Mouse (Mus musculus): ENCODE data around the gene Igsf9b. TPM values are rescaled to one million over a fixed set of nuclear protein-coding genes. Genes with fewer than 3 reads are reported as not detected.

Gene Igsf9b
- polyA plus RNA-seq, 1 experiment from 2014 or later: 1.9 TPM

- no peaks in the 10 kb centered on the region for H3K36me3 ChIP-seq (ENCODE audit: control insufficient read depth, insufficient read depth, low read length)
- WGBS: 43% methylated on average over 5 of the region's 5 CpGs
- H3K4me2 ChIP-seq (replicated peaks; ENCODE audit: low read depth, low read length): no peak overlapping the region
- H3K4me1 ChIP-seq (ENCODE audit: control insufficient read depth, insufficient read depth, low read length): 0 out of 2 replicates have a peak, but pooled peaks cover 7% of the 10 kb centered on the region
- no peak overlapping the region for H3K27ac ChIP-seq (ENCODE audit: low read depth, low read length)
- no peaks in the 10 kb centered on the region for H3K9me3 ChIP-seq (ENCODE audit: control insufficient read depth, low read length)
- no peak overlapping the region for H3K9ac ChIP-seq (ENCODE audit: low read depth, low read length)
- peaks cover 24% of the 10 kb centered on the region for H3K27me3 ChIP-seq (ENCODE audit: control insufficient read depth, insufficient read depth, low read length)
- H3K4me3 ChIP-seq (ENCODE audit: low read length): no peak overlapping the region
- no peak for ATAC-seq (ENCODE audit: low FRiP score, low TSS enrichment)
These were observed 2.5 kb downstream of the Igsf9b start for GRCm38 (mm10) chr9:27301486-27301885.

GRCm38 (mm10) chr9:27302291-27302690 lies 3.3 kb downstream of the Igsf9b start:
- no peak for ATAC-seq (ENCODE audit: low FRiP score, low TSS enrichment)
- H3K36me3 ChIP-seq (ENCODE audit: control insufficient read depth, insufficient read depth, low read length): no peaks in the 10 kb centered on the region
- H3K4me1 ChIP-seq (ENCODE audit: control insufficient read depth, insufficient read depth, low read length): 0 out of 2 replicates have a peak, but pooled peaks cover 7% of the 10 kb centered on the region
- no peak overlapping the region for H3K9ac ChIP-seq (ENCODE audit: low read depth, low read length)
- peaks cover 24% of the 10 kb centered on the region for H3K27me3 ChIP-seq (ENCODE audit: control insufficient read depth, insufficient read depth, low read length)
- 50% methylated on average over 5 of the region's 5 CpGs for WGBS
- no peak overlapping the region for H3K4me2 ChIP-seq (replicated peaks; ENCODE audit: low read depth, low read length)
- H3K27ac ChIP-seq (ENCODE audit: low read depth, low read length): no peak overlapping the region
- no peak overlapping the region for H3K4me3 ChIP-seq (ENCODE audit: low read length)
- H3K9me3 ChIP-seq (ENCODE audit: control insufficient read depth, low read length): no peaks in the 10 kb centered on the region

GRCm38 (mm10) chr9:27303571-27304484 lies 4.8 kb downstream of the Igsf9b start:
- H3K27ac ChIP-seq (ENCODE audit: low read depth, low read length): no peak overlapping the region
- H3K9me3 ChIP-seq (ENCODE audit: control insufficient read depth, low read length): no peaks in the 10 kb centered on the region
- peaks cover 24% of the 10 kb centered on the region for H3K27me3 ChIP-seq (ENCODE audit: control insufficient read depth, insufficient read depth, low read length)
- no peak overlapping the region for H3K9ac ChIP-seq (ENCODE audit: low read depth, low read length)
- H3K36me3 ChIP-seq (ENCODE audit: control insufficient read depth, insufficient read depth, low read length): no peaks in the 10 kb centered on the region
- H3K4me2 ChIP-seq (replicated peaks; ENCODE audit: low read depth, low read length): no peak overlapping the region
- 56% methylated on average over 17 of the region's 17 CpGs for WGBS
- no peak overlapping the region for H3K4me3 ChIP-seq (ENCODE audit: low read length)
- 0 out of 2 replicates have a peak, but pooled peaks cover 7% of the 10 kb centered on the region for H3K4me1 ChIP-seq (ENCODE audit: control insufficient read depth, insufficient read depth, low read length)
- no peak for ATAC-seq (ENCODE audit: low FRiP score, low TSS enrichment)

GRCm38 (mm10) chr9:27304485-27305102 lies 5.6 kb downstream of the Igsf9b start:
- H3K27ac ChIP-seq (ENCODE audit: low read depth, low read length): no peak overlapping the region
- H3K4me2 ChIP-seq (replicated peaks; ENCODE audit: low read depth, low read length): no peak overlapping the region
- H3K4me1 ChIP-seq (ENCODE audit: control insufficient read depth, insufficient read depth, low read length): 0 out of 2 replicates have a peak, but pooled peaks cover 7% of the 10 kb centered on the region
- H3K36me3 ChIP-seq (ENCODE audit: control insufficient read depth, insufficient read depth, low read length): no peaks in the 10 kb centered on the region
- H3K27me3 ChIP-seq (ENCODE audit: control insufficient read depth, insufficient read depth, low read length): peaks cover 21% of the 10 kb centered on the region
- 68% methylated on average over 5 of the region's 5 CpGs for WGBS
- no peaks in the 10 kb centered on the region for H3K9me3 ChIP-seq (ENCODE audit: control insufficient read depth, low read length)
- no peak overlapping the region for H3K4me3 ChIP-seq (ENCODE audit: low read length)
- H3K9ac ChIP-seq (ENCODE audit: low read depth, low read length): no peak overlapping the region
- ATAC-seq (ENCODE audit: low FRiP score, low TSS enrichment): no peak

GRCm38 (mm10) chr9:27305502-27305901 lies 6.5 kb downstream of the Igsf9b start:
- 69% methylated on average over 3 of the region's 3 CpGs for WGBS

GRCm38 (mm10) chr9:27306642-27307041 lies 7.6 kb downstream of the Igsf9b start:
- ATAC-seq (ENCODE audit: low FRiP score, low TSS enrichment): no peak
- H3K27me3 ChIP-seq (ENCODE audit: control insufficient read depth, insufficient read depth, low read length): peaks cover 5% of the 10 kb centered on the region; the same call in 1 of the 2 replicates
- no peak overlapping the region for H3K4me3 ChIP-seq (ENCODE audit: low read length)
- H3K36me3 ChIP-seq (ENCODE audit: control insufficient read depth, insufficient read depth, low read length): no peaks in the 10 kb centered on the region
- no peak overlapping the region for H3K4me2 ChIP-seq (replicated peaks; ENCODE audit: low read depth, low read length)
- H3K4me1 ChIP-seq (ENCODE audit: control insufficient read depth, insufficient read depth, low read length): no peaks in the 10 kb centered on the region
- no peak overlapping the region for H3K27ac ChIP-seq (ENCODE audit: low read depth, low read length)
- H3K9me3 ChIP-seq (ENCODE audit: control insufficient read depth, low read length): no peaks in the 10 kb centered on the region
- 31% methylated on average over 4 of the region's 4 CpGs for WGBS
- H3K9ac ChIP-seq (ENCODE audit: low read depth, low read length): no peak overlapping the region

More at GRCm38 (mm10) chr9:27305502-27305901, 6.5 kb downstream of the Igsf9b start:
- Histone ChIP-seq H3K9ac (ENCODE audit: low read depth, low read length) (no peak overlapping the region), H3K36me3 (ENCODE audit: control insufficient read depth, insufficient read depth, low read length) (no peaks in the 10 kb centered on the region), H3K27ac (ENCODE audit: low read depth, low read length) (no peak overlapping the region), H3K4me2 (replicated peaks; ENCODE audit: low read depth, low read length) (no peak overlapping the region), H3K9me3 (ENCODE audit: control insufficient read depth, low read length) (no peaks in the 10 kb centered on the region), H3K4me3 (ENCODE audit: low read length) (no peak overlapping the region), H3K27me3 (ENCODE audit: control insufficient read depth, insufficient read depth, low read length) (peaks cover 12% of the 10 kb centered on the region), H3K4me1 (ENCODE audit: control insufficient read depth, insufficient read depth, low read length) (0 out of 2 replicates have a peak, but pooled peaks cover 2% of the 10 kb centered on the region)
- no peak for ATAC-seq (ENCODE audit: low FRiP score, low TSS enrichment)

GRCm38 (mm10) chr9:27307265-27307664 lies 8.3 kb downstream of the Igsf9b start:
- ATAC-seq (ENCODE audit: low FRiP score, low TSS enrichment): no peak
- H3K27me3 ChIP-seq (ENCODE audit: control insufficient read depth, insufficient read depth, low read length): no peaks in the 10 kb centered on the region; the same call in 1 of the 2 replicates
- 12% methylated on average over 3 of the region's 3 CpGs for WGBS

GRCm38 (mm10) chr9:27308045-27308444 lies 9.0 kb downstream of the Igsf9b start:
- H3K4me2 ChIP-seq (replicated peaks; ENCODE audit: low read depth, low read length): no peak overlapping the region
- H3K36me3 ChIP-seq (ENCODE audit: control insufficient read depth, insufficient read depth, low read length): no peaks in the 10 kb centered on the region
- H3K4me1 ChIP-seq (ENCODE audit: control insufficient read depth, insufficient read depth, low read length): no peaks in the 10 kb centered on the region
- no peaks in the 10 kb centered on the region for H3K27me3 ChIP-seq (ENCODE audit: control insufficient read depth, insufficient read depth, low read length)
- 38% methylated on average over 7 of the region's 7 CpGs for WGBS
- H3K4me3 ChIP-seq (ENCODE audit: low read length): no peak overlapping the region
- no peak overlapping the region for H3K27ac ChIP-seq (ENCODE audit: low read depth, low read length)
- no peaks in the 10 kb centered on the region for H3K9me3 ChIP-seq (ENCODE audit: control insufficient read depth, low read length)
- no peak overlapping the region for H3K9ac ChIP-seq (ENCODE audit: low read depth, low read length)
- ATAC-seq (ENCODE audit: low FRiP score, low TSS enrichment): peak; percentile 60; the same call in 1 of the 2 replicates

More at GRCm38 (mm10) chr9:27307265-27307664, 8.3 kb downstream of the Igsf9b start:
- Histone ChIP-seq H3K9ac (ENCODE audit: low read depth, low read length) (no peak overlapping the region), H3K27ac (ENCODE audit: low read depth, low read length) (no peak overlapping the region), H3K4me1 (ENCODE audit: control insufficient read depth, insufficient read depth, low read length) (no peaks in the 10 kb centered on the region), H3K36me3 (ENCODE audit: control insufficient read depth, insufficient read depth, low read length) (no peaks in the 10 kb centered on the region), H3K4me2 (replicated peaks; ENCODE audit: low read depth, low read length) (no peak overlapping the region), H3K9me3 (ENCODE audit: control insufficient read depth, low read length) (no peaks in the 10 kb centered on the region), H3K4me3 (ENCODE audit: low read length) (no peak overlapping the region)

- Histone ChIP-seq H3K9ac (ENCODE audit: low read depth, low read length) (no peak overlapping the region), H3K9me3 (ENCODE audit: control insufficient read depth, low read length) (no peaks in the 10 kb centered on the region), H3K4me3 (ENCODE audit: low read length) (no peak overlapping the region), H3K27me3 (ENCODE audit: control insufficient read depth, insufficient read depth, low read length) (no peaks in the 10 kb centered on the region), H3K27ac (ENCODE audit: low read depth, low read length) (no peak overlapping the region), H3K36me3 (ENCODE audit: control insufficient read depth, insufficient read depth, low read length) (no peaks in the 10 kb centered on the region), H3K4me1 (ENCODE audit: control insufficient read depth, insufficient read depth, low read length) (no peaks in the 10 kb centered on the region), H3K4me2 (replicated peaks; ENCODE audit: low read depth, low read length) (no peak overlapping the region)
- ATAC-seq (ENCODE audit: low FRiP score, low TSS enrichment): 0 out of 2 replicates have a peak, but pooled peaks have one; percentile 13
- 50% methylated on average over 6 of the region's 6 CpGs for WGBS
These were observed 9.6 kb downstream of the Igsf9b start for GRCm38 (mm10) chr9:27308561-27308960.

Data from kidney, embryonic 14.5 days (tissue).